Mouse (Mus musculus): ENCODE measurements at regions not wholly inside any gene's neighbourhood (a gene's known extent, or its start where the extent isn't known, plus 50 kb on each side); places are given as distances from the start of the nearest gene placed in this dataset.

GRCm38 (mm10) chr8:15189079-15189612 lies 143.3 kb upstream of the BB014433 start:
- TF ChIP-seq CTCF (IDR thresholded peaks at IDR 0.05; ENCODE audit: borderline replicate concordance, control insufficient read depth, extremely low read depth, insufficient read depth, low read length, poor library complexity): no peak
- TF ChIP-seq POLR2A (IDR thresholded peaks at IDR 0.05; ENCODE audit: control insufficient read depth, extremely low read depth, insufficient read depth, low read length, poor library complexity): no peak

Data from thymus, adult 2 months (tissue).